Mouse (Mus musculus) intestine, embryonic 14.5 days (tissue): ENCODE data around the gene Gm6882. TPM values are rescaled to one million over a fixed set of nuclear protein-coding genes. Genes with fewer than 3 reads are reported as not detected.
"Not testable (repeated sequence)": the region's sequence is repeated elsewhere in the genome, so short reads cannot be mapped to it uniquely, and the experiment has no call there.

Experiments used
- ATAC-seq: fragments of 200-750 bp; cut with Nextera tagmentation; replicated peaks from 2 replicates; pipeline ENCODE4 v1.8.0; 2017; ENCODE audit warnings: low read depth, moderate number of reproducible peaks, moderate TSS enrichment, moderate library complexity; ENCODE audit not compliant: low FRiP score, low TSS enrichment
- DNase-seq: peaks from one replicate; pipeline ENCODE4 v3.0.0-alpha.2; 2018; ENCODE audit warnings: low spot score
- H3K27ac ChIP-seq: fragments of 300-500 bp; sonication (generic); 2 replicates; pipeline ENCODE4 v1.5.1; 2014; ENCODE audit warnings: low read depth, mild to moderate bottlenecking, control low read depth
- H3K27me3 ChIP-seq: fragments of 300-500 bp; sonication (generic); replicated peaks from 2 replicates; pipeline ENCODE4 v1.6.1; 2014; ENCODE audit warnings: low read length, control low read depth; ENCODE audit not compliant: control insufficient read depth, insufficient read depth
- H3K36me3 ChIP-seq: fragments of 300-500 bp; sonication (generic); 2 replicates; pipeline ENCODE4 v1.6.1; 2014; ENCODE audit warnings: low read length, control low read depth; ENCODE audit not compliant: control insufficient read depth, insufficient read depth
- H3K4me1 ChIP-seq: fragments of 300-500 bp; sonication (generic); replicated peaks from 2 replicates; pipeline ENCODE4 v1.6.1; 2014; ENCODE audit warnings: low read length, control low read depth, mixed read lengths; ENCODE audit not compliant: control insufficient read depth, insufficient read depth
- H3K4me2 ChIP-seq: fragments of 300-500 bp; sonication (generic); 2 replicates; pipeline ENCODE4 v1.6.1; 2014; ENCODE audit warnings: low read length
- H3K4me3 ChIP-seq: fragments of 300-500 bp; sonication (generic); 2 replicates; pipeline ENCODE4 v1.5.1; 2014; ENCODE audit warnings: low read depth, low read length, control low read depth, mixed read lengths
- H3K9ac ChIP-seq: fragments of 300-500 bp; sonication (generic); 2 replicates; pipeline ENCODE4 v1.6.1; 2014; ENCODE audit warnings: mild to moderate bottlenecking, low read length
- H3K9me3 ChIP-seq: fragments of 300-500 bp; sonication (generic); 2 replicates; pipeline ENCODE4 v1.6.1; 2016; ENCODE audit warnings: low read length, control low read depth; ENCODE audit not compliant: control insufficient read depth
- WGBS: fragments of 180-500 bp; shearing (Covaris S2); extraction: QIAGEN DNeasy Blood & Tissue Kit; methylation state at CpG from one replicate; pipeline ENCODE4 v1.1.7; 2014; 5-methylcytosine and 5-hydroxymethylcytosine counted together
- polyA plus RNA-seq: library from polyadenylated mRNA; unstranded; fragments of >200 nt; fragmentation: Nextera tagmentation; extraction: Ambion mirVana; gene quantifications from 2 replicates; pipeline ENCODE4 v1.2.1, GENCODE M21; 2014

Gm6882 gene
- polyA plus RNA-seq, result not detected in 2 replicates

DNA sequence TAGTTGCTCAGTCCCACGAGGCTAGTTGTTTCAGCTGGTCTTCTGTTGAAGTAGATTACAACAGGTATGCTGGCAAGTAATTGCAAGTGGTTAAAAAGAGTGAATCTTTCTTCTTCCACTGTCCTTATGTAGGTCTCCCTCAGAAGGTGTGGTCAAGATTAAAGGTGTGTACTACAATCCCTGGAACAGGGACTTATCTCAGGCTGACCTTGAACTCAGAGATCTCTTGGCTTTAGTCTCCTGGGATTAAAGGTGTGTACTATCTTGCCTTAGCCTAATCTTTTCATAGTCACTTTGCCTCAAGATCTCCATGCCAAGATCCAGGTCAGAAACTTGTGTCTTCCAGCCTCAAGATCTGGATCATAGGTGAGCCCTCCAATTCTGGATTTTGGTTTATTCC, at the start of gene Gm6882:
Gm6882 (minus strand) TSS at position 101 of the 400 bp plus-strand sequence.
- not testable (repeated sequence) for H3K4me2 ChIP-seq, DNase-seq, H3K27me3 ChIP-seq, ATAC-seq, H3K9me3 ChIP-seq, H3K9ac ChIP-seq, H3K4me3 ChIP-seq, H3K27ac ChIP-seq, H3K4me1 ChIP-seq, H3K36me3 ChIP-seq
- 33% methylated on average over 1 of the region's 1 CpGs for WGBS

Other genes starting within 250 kb of the Gm6882 start
- not detected in 2 replicates for gene Gm5157, start 242.3 kb downstream of the Gm6882 start, polyA plus RNA-seq
- not detected in 2 replicates for gene Vmn1r124, start 172.1 kb downstream of the Gm6882 start, polyA plus RNA-seq
- not detected in 2 replicates for gene Vmn1r125, start 160.6 kb downstream of the Gm6882 start, polyA plus RNA-seq
- not detected in 2 replicates for gene Vmn1r126, start 131.3 kb downstream of the Gm6882 start, polyA plus RNA-seq
- gene Vmn1r127, start 112.9 kb downstream of the Gm6882 start, polyA plus RNA-seq, result not detected in 2 replicates
- gene Vmn1r128, start 83.4 kb downstream of the Gm6882 start, polyA plus RNA-seq, result not detected in 2 replicates
- not detected in 2 replicates for gene Vmn1r129, start 71.5 kb downstream of the Gm6882 start, polyA plus RNA-seq
- gene Vmn1r130, start 79.0 kb upstream of the Gm6882 start, polyA plus RNA-seq, result not detected in 2 replicates
- not detected in 2 replicates for gene Vmn1r131, start 113.3 kb upstream of the Gm6882 start, polyA plus RNA-seq
- not detected in 2 replicates for gene Vmn1r132, start 181.3 kb upstream of the Gm6882 start, polyA plus RNA-seq